Mouse (Mus musculus): ENCODE measurements around the gene Akap6. TPM values are rescaled to one million over a fixed set of nuclear protein-coding genes. Genes with fewer than 3 reads are reported as not detected.

Akap6 gene
- 0.05 and 0.06 TPM in 2 replicates for polyA plus RNA-seq (2015; fragmentation: Nextera tagmentation; extraction: Ambion mirVana)

GRCm38 (mm10) chr12:52699146-52699545 lies at the start of gene Akap6:
TSS of gene Akap6 (plus strand) at chr12:52699383.

Other genes starting within 250 kb of the Akap6 start
- 8.9 and 13.4 TPM in 2 replicates for gene Arhgap5, start 195.4 kb upstream of the Akap6 start, polyA plus RNA-seq (2015; fragmentation: Nextera tagmentation; extraction: Ambion mirVana)

Data from spleen, postnatal 0 days (tissue).